Mouse (Mus musculus): ENCODE data around the gene Selenoi. TPM values are rescaled to one million over a fixed set of nuclear protein-coding genes. Genes with fewer than 3 reads are reported as not detected.

Selenoi gene
- polyA plus RNA-seq, 1 experiment from 2014 or later: 21.8 TPM

DNA sequence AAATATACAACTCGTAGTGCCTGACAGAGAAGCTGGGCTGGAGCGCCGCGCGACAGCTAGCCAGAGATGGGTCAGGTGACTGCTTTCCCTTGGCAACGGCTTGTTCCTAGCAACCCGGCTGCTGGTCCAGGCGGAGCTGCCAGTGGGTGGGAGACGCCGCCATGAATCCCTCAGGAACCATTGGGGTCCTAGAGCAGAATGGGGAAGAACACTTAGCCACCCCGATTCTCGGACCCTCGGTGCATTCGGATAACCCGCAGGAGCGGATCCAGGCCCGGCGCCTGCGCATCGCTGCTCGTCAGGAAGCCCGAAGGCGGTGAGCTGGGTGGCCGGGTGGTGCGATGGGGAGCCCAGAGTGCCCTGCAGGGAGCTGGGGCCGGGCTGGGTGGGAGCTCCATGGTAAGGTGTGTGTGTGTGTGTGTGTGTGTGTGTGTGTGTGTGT lies 48.9 kb downstream of the Selenoi start, which contains the start of gene Drc1:
Drc1 (plus strand) TSS at position 98 of the 442 bp plus-strand sequence.
- WGBS: under 1% methylated on average over 26 of the region's 26 CpGs
- H3K4me3 ChIP-seq (ENCODE audit: low read depth, low read length): peak within 1 kb of the TSS; percentile 27
- H3K27ac ChIP-seq (ENCODE audit: low read depth, low read length): no peak within 1 kb of the TSS
- ATAC-seq (ENCODE audit: low FRiP score) (peak; percentile 84), DNase-seq (ENCODE audit: low spot score, missing footprints) (peak; percentile 91)
- peak within 1 kb of the TSS; percentile 32; the same call in 1 of the 2 replicates for H3K9ac ChIP-seq (ENCODE audit: low read length)
- H3K4me1 ChIP-seq (ENCODE audit: control insufficient read depth, insufficient read depth, low read length): no peaks in the 10 kb centered on the region
- no peaks in the 10 kb centered on the region for H3K9me3 ChIP-seq (ENCODE audit: control insufficient read depth, low read length)
- no peaks in the 10 kb centered on the region for H3K36me3 ChIP-seq (ENCODE audit: control insufficient read depth, insufficient read depth, low read length)
- no peaks in the 10 kb centered on the region for H3K27me3 ChIP-seq (ENCODE audit: control insufficient read depth, insufficient read depth, low read length)
- peak within 1 kb of the TSS; percentile 40 for H3K4me2 ChIP-seq

- Histone ChIP-seq H3K4me3 (ENCODE audit: low read depth, low read length) (no peak overlapping the region), H3K4me1 (ENCODE audit: control insufficient read depth, insufficient read depth, low read length) (no peaks in the 10 kb centered on the region), H3K4me2 (no peak overlapping the region), H3K27me3 (ENCODE audit: control insufficient read depth, insufficient read depth, low read length) (no peaks in the 10 kb centered on the region), H3K36me3 (ENCODE audit: control insufficient read depth, insufficient read depth, low read length) (no peaks in the 10 kb centered on the region), H3K9me3 (ENCODE audit: control insufficient read depth, low read length) (no peaks in the 10 kb centered on the region), H3K27ac (ENCODE audit: low read depth, low read length) (no peak overlapping the region), H3K9ac (ENCODE audit: low read length) (no peak overlapping the region)
- ATAC-seq (ENCODE audit: low FRiP score): no peak
- WGBS: 85% methylated on average over 10 of the region's 10 CpGs
- DNase-seq (ENCODE audit: low spot score, missing footprints): no peak
Measured at GRCm38 (mm10) chr5:30285944-30286799, 53.8 kb downstream of the Selenoi start.

GRCm38 (mm10) chr5:30287106-30287882 lies 54.9 kb downstream of the Selenoi start:
- no peak overlapping the region for H3K27ac ChIP-seq (ENCODE audit: low read depth, low read length)
- no peak for ATAC-seq (ENCODE audit: low FRiP score)
- no peaks in the 10 kb centered on the region for H3K9me3 ChIP-seq (ENCODE audit: control insufficient read depth, low read length)
- H3K27me3 ChIP-seq (ENCODE audit: control insufficient read depth, insufficient read depth, low read length): no peaks in the 10 kb centered on the region
- WGBS: 78% methylated on average over 9 of the region's 9 CpGs
- H3K4me1 ChIP-seq (ENCODE audit: control insufficient read depth, insufficient read depth, low read length): no peaks in the 10 kb centered on the region
- no peak overlapping the region for H3K4me2 ChIP-seq
- H3K4me3 ChIP-seq (ENCODE audit: low read depth, low read length): no peak overlapping the region
- H3K9ac ChIP-seq (ENCODE audit: low read length): no peak overlapping the region
- H3K36me3 ChIP-seq (ENCODE audit: control insufficient read depth, insufficient read depth, low read length): no peaks in the 10 kb centered on the region
- DNase-seq (ENCODE audit: low spot score, missing footprints): no peak

Other genes starting within 250 kb of the Selenoi start
- gene Il6, start 219.5 kb upstream of the Selenoi start, polyA plus RNA-seq (2014; fragmentation: Nextera tagmentation; extraction: Ambion mirVana): 0.07 TPM in 1 of 2 replicates, not detected in the other
- gene Tyms, start 159.0 kb upstream of the Selenoi start, polyA plus RNA-seq (2014; fragmentation: Nextera tagmentation; extraction: Ambion mirVana): 268 and 278 TPM in 2 replicates
- gene Garem2, start 127.4 kb upstream of the Selenoi start, polyA plus RNA-seq (2014; fragmentation: Nextera tagmentation; extraction: Ambion mirVana): 14.3 and 15.3 TPM in 2 replicates
- 3.7 and 4.5 TPM in 2 replicates for gene 3110082J24Rik, start 126.5 kb upstream of the Selenoi start, polyA plus RNA-seq (2014; fragmentation: Nextera tagmentation; extraction: Ambion mirVana)
- 75.1 and 87.0 TPM in 2 replicates for gene Hadha, start 77.4 kb upstream of the Selenoi start, polyA plus RNA-seq (2014; fragmentation: Nextera tagmentation; extraction: Ambion mirVana)
- 107 and 114 TPM in 2 replicates for gene Hadhb, start 77.3 kb upstream of the Selenoi start, polyA plus RNA-seq (2014; fragmentation: Nextera tagmentation; extraction: Ambion mirVana)
- not detected in 2 replicates for gene Adgrf3, start 26.9 kb upstream of the Selenoi start, polyA plus RNA-seq (2014; fragmentation: Nextera tagmentation; extraction: Ambion mirVana)
- gene Drc1, start 48.8 kb downstream of the Selenoi start, polyA plus RNA-seq (2014; fragmentation: Nextera tagmentation; extraction: Ambion mirVana): 0.68 and 0.73 TPM in 2 replicates
- gene Otof, start 229.4 kb downstream of the Selenoi start, polyA plus RNA-seq (2014; fragmentation: Nextera tagmentation; extraction: Ambion mirVana): 0.25 and 0.59 TPM in 2 replicates
- not detected in 2 replicates for gene 1700001C02Rik, start 233.5 kb downstream of the Selenoi start, polyA plus RNA-seq (2014; fragmentation: Nextera tagmentation; extraction: Ambion mirVana)